Mouse (Mus musculus) testis, adult 2 months (tissue): ENCODE measurements around the gene Itih1. TPM values are rescaled to one million over a fixed set of nuclear protein-coding genes. Genes with fewer than 3 reads are reported as not detected.

ENCODE experiments used
- H3K27ac ChIP-seq: fragments of 200-500 bp; 2 replicates; pipeline ENCODE4 v1.5.1; 2012; ENCODE audit warnings: low read depth, low read length; ENCODE audit not compliant: control insufficient read depth, insufficient read depth
- H3K27me3 ChIP-seq: fragments of 200-500 bp; 2 replicates; pipeline ENCODE4 v1.6.1; 2012; ENCODE audit warnings: mild to moderate bottlenecking, low read length, moderate library complexity; ENCODE audit not compliant: control insufficient read depth, insufficient read depth
- H3K36me3 ChIP-seq: fragments of 200-500 bp; 2 replicates; pipeline ENCODE4 v1.6.1; 2012; ENCODE audit warnings: mild to moderate bottlenecking, low read length; ENCODE audit not compliant: control insufficient read depth, insufficient read depth
- H3K4me1 ChIP-seq: fragments of 200-500 bp; 2 replicates; pipeline ENCODE4 v1.6.1; 2012; ENCODE audit warnings: low read length; ENCODE audit not compliant: control insufficient read depth, insufficient read depth
- H3K4me3 ChIP-seq: fragments of 200-500 bp; 2 replicates; pipeline ENCODE4 v1.5.1; 2012; ENCODE audit warnings: low read depth, mild to moderate bottlenecking, low read length, moderate library complexity, mixed read lengths; ENCODE audit not compliant: control insufficient read depth
- CTCF ChIP-seq: fragments of 200-500 bp; IDR thresholded peaks from 2 replicates; pipeline ENCODE4 v1.5.1; 2012; ENCODE audit warnings: low read depth, mild to moderate bottlenecking, inconsistent platforms, low read length, moderate library complexity; ENCODE audit not compliant: control insufficient read depth, insufficient read depth, insufficient replicate concordance
- POLR2A ChIP-seq: fragments of 200-500 bp; IDR thresholded peaks from 2 replicates; pipeline ENCODE4 v1.6.1; 2012; ENCODE audit warnings: low read depth, mild to moderate bottlenecking, inconsistent platforms, low read length, moderate library complexity; ENCODE audit not compliant: control insufficient read depth
- polyA plus RNA-seq: library from polyadenylated mRNA; depleted of rRNA; stranded (reverse); fragments of >200 nt; gene quantifications from 2 replicates; pipeline ENCODE4 v1.2.3, GENCODE M21; 2012; rRNA removed

Gene Itih1
- not detected in 2 replicates for polyA plus RNA-seq

DNA sequence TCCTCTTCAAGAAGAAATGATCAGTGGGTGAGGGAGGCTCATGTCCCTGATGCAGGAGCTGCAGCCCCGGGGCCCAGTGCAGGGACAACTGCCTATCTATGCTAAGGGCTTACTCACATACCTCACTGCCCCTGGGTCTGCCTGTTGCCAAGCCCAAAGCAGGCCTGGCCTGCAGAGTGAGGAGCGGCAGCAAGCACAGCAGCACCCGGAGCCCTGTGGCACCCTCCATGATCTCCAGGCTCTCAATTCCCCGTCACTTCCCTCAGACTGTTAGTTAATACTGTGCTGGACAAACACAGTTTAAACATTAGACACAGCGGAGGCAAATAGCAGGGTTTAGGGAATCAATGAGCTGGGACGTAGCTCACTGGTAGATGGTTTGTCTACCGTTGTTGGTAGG is at the start of gene Itih1:
Gene Itih1, minus strand, starts transcription at position 252 of the 400 bp plus-strand sequence.
- H3K4me3 ChIP-seq = no peak within 1 kb of the TSS
- no peak within 1 kb of the TSS for H3K27ac ChIP-seq
- no peaks in the 10 kb centered on the region for H3K36me3 ChIP-seq
- H3K4me1 ChIP-seq = peaks cover 3% of the 10 kb centered on the region
- H3K27me3 ChIP-seq = no peaks in the 10 kb centered on the region
- TF ChIP-seq POLR2A (no peak), CTCF (no peak)

DNA sequence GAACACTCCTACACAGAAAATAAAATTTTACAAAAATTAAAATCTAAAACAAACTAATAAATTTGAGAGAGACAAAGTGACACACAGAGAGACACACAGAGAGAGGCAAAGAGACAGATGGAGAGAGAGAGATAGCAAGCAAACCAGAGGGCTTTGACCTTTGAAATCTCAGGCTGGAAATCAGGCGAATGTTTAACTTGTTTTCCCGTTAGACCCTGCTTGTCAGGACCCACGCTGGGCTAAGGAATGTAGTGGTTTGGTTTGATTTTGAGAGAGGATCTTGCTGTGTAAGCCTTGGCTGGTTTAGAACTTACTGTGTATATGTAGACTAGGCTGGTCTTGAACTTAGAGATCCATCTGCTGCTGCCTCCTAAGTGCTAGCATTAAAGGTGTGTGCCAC is 33.1 kb upstream of the Itih1 start:
- Histone ChIP-seq H3K36me3 (peaks cover 2% of the 10 kb centered on the region; the same call in 1 of the 2 replicates), H3K27me3 (no peaks in the 10 kb centered on the region), H3K27ac (no peak overlapping the region), H3K4me1 (no peaks in the 10 kb centered on the region), H3K4me3 (no peak overlapping the region)
- no peak for TF ChIP-seq POLR2A

- H3K4me3 ChIP-seq = no peak overlapping the region
- H3K4me1 ChIP-seq = no peaks in the 10 kb centered on the region
- H3K27ac ChIP-seq = no peak overlapping the region
- H3K36me3 ChIP-seq = peaks cover 2% of the 10 kb centered on the region; the same call in 1 of the 2 replicates
- no peaks in the 10 kb centered on the region for H3K27me3 ChIP-seq
- TF ChIP-seq POLR2A (no peak), CTCF (no peak)
Observed at GRCm38 (mm10) chr14:30974204-30974603, 31.1 kb upstream of the Itih1 start.

- Histone ChIP-seq H3K27ac (no peak overlapping the region), H3K27me3 (no peaks in the 10 kb centered on the region), H3K36me3 (peaks cover 2% of the 10 kb centered on the region), H3K4me1 (no peaks in the 10 kb centered on the region), H3K4me3 (no peak overlapping the region)
- TF ChIP-seq POLR2A (no peak), CTCF (no peak)
Observed at GRCm38 (mm10) chr14:30960366-30960765, 17.3 kb upstream of the Itih1 start.

DNA sequence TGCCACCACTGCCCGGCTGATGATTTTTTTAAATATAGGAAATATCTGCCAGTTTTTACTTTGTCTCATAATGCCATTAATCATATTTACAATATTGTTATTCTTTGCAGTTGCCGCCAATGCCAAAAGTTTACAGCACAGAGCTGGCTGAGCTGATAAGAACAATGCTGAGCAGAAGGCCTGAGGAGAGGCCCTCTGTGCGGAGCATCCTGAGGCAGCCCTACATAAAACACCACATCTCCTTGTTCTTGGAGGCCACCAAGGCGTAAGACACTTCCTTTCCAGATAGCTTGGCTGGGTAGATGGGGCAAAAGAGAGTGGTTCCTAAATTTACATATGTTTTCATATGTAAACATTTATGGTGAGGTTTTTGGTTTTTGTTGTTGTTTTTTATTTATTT is 15.9 kb upstream of the Itih1 start:
- no peak overlapping the region for H3K27ac ChIP-seq
- H3K36me3 ChIP-seq = peaks cover 2% of the 10 kb centered on the region
- H3K4me1 ChIP-seq = no peaks in the 10 kb centered on the region
- TF ChIP-seq CTCF (no peak), POLR2A (no peak)
- no peaks in the 10 kb centered on the region for H3K27me3 ChIP-seq
- H3K4me3 ChIP-seq = no peak overlapping the region

GRCm38 (mm10) chr14:30958517-30958916 is 15.4 kb upstream of the Itih1 start:
- H3K36me3 ChIP-seq = peaks cover 2% of the 10 kb centered on the region
- H3K4me3 ChIP-seq = no peak overlapping the region
- H3K4me1 ChIP-seq = peaks cover 2% of the 10 kb centered on the region
- no peaks in the 10 kb centered on the region for H3K27me3 ChIP-seq
- TF ChIP-seq CTCF (no peak), POLR2A (no peak)
- no peak overlapping the region for H3K27ac ChIP-seq

- peak within 1 kb of the TSS; percentile 89 for H3K27ac ChIP-seq
Observed at GRCm38 (mm10) chr14:30951154-30951825, 8.2 kb upstream of the Itih1 start, which contains the start of gene Nek4. Gene Nek4, plus strand, starts transcription at chr14:30951377.

DNA sequence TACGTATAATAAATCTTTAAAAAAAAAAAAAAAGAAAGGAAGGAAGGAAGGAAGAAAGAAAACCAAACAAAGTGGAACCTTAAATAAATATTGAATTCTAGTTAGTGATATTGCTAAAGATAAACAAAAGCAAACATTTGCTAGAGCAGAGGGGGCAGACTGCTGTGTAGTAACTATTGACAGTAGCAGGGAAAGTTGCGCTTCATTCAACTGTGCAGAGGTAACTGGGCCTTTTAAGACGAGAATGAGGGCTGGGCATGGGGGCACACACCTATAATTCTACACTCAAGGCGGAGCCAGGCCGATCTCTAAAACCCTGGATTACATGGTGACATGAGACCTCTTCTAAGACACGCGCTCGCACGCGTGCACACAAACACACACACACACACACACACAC is 6.9 kb upstream of the Itih1 start:
- TF ChIP-seq CTCF = no peak
- no peak for TF ChIP-seq POLR2A
- peaks cover 11% of the 10 kb centered on the region for H3K4me1 ChIP-seq
- no peaks in the 10 kb centered on the region for H3K27me3 ChIP-seq
- no peak overlapping the region for H3K4me3 ChIP-seq
- no peak overlapping the region for H3K27ac ChIP-seq
- H3K36me3 ChIP-seq = no peaks in the 10 kb centered on the region; the same call in none of the 2 replicates

More at GRCm38 (mm10) chr14:30951154-30951825, 8.2 kb upstream of the Itih1 start, which contains the start of gene Nek4:
- Histone ChIP-seq H3K4me3 (peak within 1 kb of the TSS; percentile 98), H3K36me3 (no peaks in the 10 kb centered on the region; the same call in none of the 2 replicates), H3K27me3 (no peaks in the 10 kb centered on the region), H3K4me1 (peaks cover 8% of the 10 kb centered on the region)
- TF ChIP-seq CTCF = no peak
- peak; percentile 79 for TF ChIP-seq POLR2A
